Mouse (Mus musculus) E14TG2a.4 (cell line): ENCODE results near the gene Thsd4.

Source experiments
- CTCF ChIP-seq: conservative IDR thresholded peaks from 2 replicates; pipeline ENCODE4 v1.5.1; 2014; ENCODE audit warnings: low read length
- NANOG ChIP-seq: IDR thresholded peaks from 2 replicates; pipeline ENCODE4 v1.6.1; 2014; ENCODE audit warnings: borderline replicate concordance, low read length, mixed read lengths
- POU5F1 ChIP-seq: IDR thresholded peaks from 2 replicates; pipeline ENCODE4 v1.6.1; 2014; ENCODE audit warnings: low read length, borderline replicate concordance

DNA sequence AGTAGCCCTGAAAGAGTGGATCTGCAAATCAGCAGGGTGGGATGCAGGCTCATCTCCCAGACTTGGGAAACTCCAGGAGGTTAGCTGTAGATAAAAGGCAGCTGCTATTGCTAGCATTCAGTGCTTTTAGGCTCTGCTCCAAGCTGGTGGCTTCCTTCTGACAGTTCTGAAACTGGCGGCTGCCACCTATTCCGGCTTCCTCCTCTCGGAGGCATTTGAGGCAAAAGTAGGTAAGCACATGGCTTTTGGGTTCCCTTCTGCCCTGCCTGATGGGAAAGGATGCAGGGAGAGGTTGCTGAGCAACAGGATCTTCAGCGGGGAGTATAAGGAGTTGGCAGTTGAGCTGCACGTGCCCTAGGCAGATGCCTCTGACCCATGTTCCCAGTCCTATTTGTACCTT, 65.2 kb downstream of the Thsd4 start:
- TF ChIP-seq CTCF = no peak
- TF ChIP-seq POU5F1 = no peak
- TF ChIP-seq NANOG = no peak
